Mouse (Mus musculus): Measurements from ENCODE around the gene Pdlim5. TPM values are rescaled to one million over a fixed set of nuclear protein-coding genes. Genes with fewer than 3 reads are reported as not detected.

Pdlim5 gene
- polyA plus RNA-seq, 1 experiment from 2014 or later, result 12.9 TPM

- WGBS, result 58% methylated on average over 5 of the region's 5 CpGs
- H3K27me3 ChIP-seq, result no peaks in the 10 kb centered on the region
- H3K36me3 ChIP-seq (replicated peaks), result no peaks in the 10 kb centered on the region
- no peak for ATAC-seq (ENCODE audit: low FRiP score)
- H3K4me2 ChIP-seq, result no peak overlapping the region
- no peak overlapping the region for H3K4me3 ChIP-seq (replicated peaks)
- no peaks in the 10 kb centered on the region for H3K9me3 ChIP-seq
- no peak overlapping the region for H3K9ac ChIP-seq
- no peak overlapping the region for H3K27ac ChIP-seq
- H3K4me1 ChIP-seq, result no peaks in the 10 kb centered on the region
Observed at GRCm38 (mm10) chr3:142348816-142349631, 46.5 kb downstream of the Pdlim5 start.

GRCm38 (mm10) chr3:142346261-142346660 is 49.2 kb downstream of the Pdlim5 start:
- WGBS, result 86% methylated on average over 6 of the region's 6 CpGs

GRCm38 (mm10) chr3:142345235-142346125 is 50.0 kb downstream of the Pdlim5 start:
- Histone ChIP-seq H3K36me3 (replicated peaks) (no peaks in the 10 kb centered on the region), H3K27ac (no peak overlapping the region), H3K4me2 (no peak overlapping the region), H3K27me3 (no peaks in the 10 kb centered on the region), H3K9ac (no peak overlapping the region), H3K4me1 (no peaks in the 10 kb centered on the region), H3K9me3 (no peaks in the 10 kb centered on the region), H3K4me3 (replicated peaks) (no peak overlapping the region)
- 86% methylated on average over 8 of the region's 8 CpGs for WGBS
- ATAC-seq (ENCODE audit: low FRiP score), result no peak

More at GRCm38 (mm10) chr3:142346261-142346660, 49.2 kb downstream of the Pdlim5 start:
- Histone ChIP-seq H3K4me1 (no peaks in the 10 kb centered on the region), H3K9ac (no peak overlapping the region), H3K36me3 (replicated peaks) (no peaks in the 10 kb centered on the region), H3K4me2 (no peak overlapping the region), H3K4me3 (replicated peaks) (no peak overlapping the region), H3K27me3 (no peaks in the 10 kb centered on the region), H3K9me3 (no peaks in the 10 kb centered on the region), H3K27ac (no peak overlapping the region)
- no peak for ATAC-seq (ENCODE audit: low FRiP score)

- no peaks in the 10 kb centered on the region for H3K4me1 ChIP-seq
- no peak for ATAC-seq (ENCODE audit: low FRiP score)
- H3K9me3 ChIP-seq, result no peaks in the 10 kb centered on the region
- no peak overlapping the region for H3K4me3 ChIP-seq (replicated peaks)
- H3K9ac ChIP-seq, result no peak overlapping the region
- 84% methylated on average over 2 of the region's 2 CpGs for WGBS
- no peaks in the 10 kb centered on the region for H3K27me3 ChIP-seq
- H3K27ac ChIP-seq, result no peak overlapping the region
- no peak overlapping the region for H3K4me2 ChIP-seq
- no peaks in the 10 kb centered on the region for H3K36me3 ChIP-seq (replicated peaks)
Observed at GRCm38 (mm10) chr3:142343786-142344185, 51.7 kb downstream of the Pdlim5 start.

- Histone ChIP-seq H3K27ac (no peak overlapping the region), H3K27me3 (no peaks in the 10 kb centered on the region), H3K4me1 (no peaks in the 10 kb centered on the region), H3K9ac (no peak overlapping the region), H3K9me3 (no peaks in the 10 kb centered on the region), H3K36me3 (replicated peaks) (no peaks in the 10 kb centered on the region), H3K4me2 (no peak overlapping the region), H3K4me3 (replicated peaks) (no peak overlapping the region)
- WGBS, result 39% methylated on average over 2 of the region's 2 CpGs
- no peak for ATAC-seq (ENCODE audit: low FRiP score)
Observed at GRCm38 (mm10) chr3:142340701-142341100, 54.8 kb downstream of the Pdlim5 start.

- 69% methylated on average over 6 of the region's 6 CpGs for WGBS
- Histone ChIP-seq H3K9me3 (no peaks in the 10 kb centered on the region), H3K4me1 (no peaks in the 10 kb centered on the region), H3K9ac (no peak overlapping the region), H3K4me2 (no peak overlapping the region), H3K27me3 (no peaks in the 10 kb centered on the region), H3K27ac (no peak overlapping the region), H3K4me3 (replicated peaks) (no peak overlapping the region), H3K36me3 (replicated peaks) (no peaks in the 10 kb centered on the region)
- ATAC-seq (ENCODE audit: low FRiP score), result no peak
Observed at GRCm38 (mm10) chr3:142339440-142340251, 55.9 kb downstream of the Pdlim5 start.

- H3K4me3 ChIP-seq (replicated peaks), result no peak overlapping the region
- H3K9me3 ChIP-seq, result no peaks in the 10 kb centered on the region
- no peak overlapping the region for H3K4me2 ChIP-seq
- H3K9ac ChIP-seq, result no peak overlapping the region
- WGBS, result 77% methylated on average over 4 of the region's 4 CpGs
- no peaks in the 10 kb centered on the region for H3K36me3 ChIP-seq (replicated peaks)
- H3K27me3 ChIP-seq, result no peaks in the 10 kb centered on the region
- no peak overlapping the region for H3K27ac ChIP-seq
- no peaks in the 10 kb centered on the region for H3K4me1 ChIP-seq
- no peak for ATAC-seq (ENCODE audit: low FRiP score)
Observed at GRCm38 (mm10) chr3:142338058-142338457, 57.4 kb downstream of the Pdlim5 start.

- ATAC-seq (ENCODE audit: low FRiP score), result no peak
- WGBS, result 95% methylated on average over 3 of the region's 3 CpGs
- Histone ChIP-seq H3K36me3 (replicated peaks) (no peaks in the 10 kb centered on the region), H3K27me3 (no peaks in the 10 kb centered on the region), H3K4me3 (replicated peaks) (no peak overlapping the region), H3K4me2 (no peak overlapping the region), H3K9ac (no peak overlapping the region), H3K9me3 (no peaks in the 10 kb centered on the region), H3K27ac (no peak overlapping the region), H3K4me1 (no peaks in the 10 kb centered on the region)
Observed at GRCm38 (mm10) chr3:142334496-142334895, 61.0 kb downstream of the Pdlim5 start.

- Histone ChIP-seq H3K36me3 (replicated peaks) (no peaks in the 10 kb centered on the region), H3K27ac (no peak overlapping the region), H3K4me2 (no peak overlapping the region), H3K4me3 (replicated peaks) (no peak overlapping the region), H3K9ac (no peak overlapping the region), H3K9me3 (no peaks in the 10 kb centered on the region), H3K4me1 (no peaks in the 10 kb centered on the region), H3K27me3 (no peaks in the 10 kb centered on the region)
- ATAC-seq (ENCODE audit: low FRiP score), result no peak
- WGBS, result 94% methylated on average over 1 of the region's 1 CpGs
Observed at GRCm38 (mm10) chr3:142333458-142333857, 62.0 kb downstream of the Pdlim5 start.

- no peak overlapping the region for H3K9ac ChIP-seq
- H3K9me3 ChIP-seq, result no peaks in the 10 kb centered on the region
- 72% methylated on average over 4 of the region's 4 CpGs for WGBS
- ATAC-seq (ENCODE audit: low FRiP score), result no peak
- H3K27ac ChIP-seq, result no peak overlapping the region
- H3K36me3 ChIP-seq (replicated peaks), result no peaks in the 10 kb centered on the region
- H3K27me3 ChIP-seq, result no peaks in the 10 kb centered on the region
- no peak overlapping the region for H3K4me2 ChIP-seq
- H3K4me3 ChIP-seq (replicated peaks), result no peak overlapping the region
- no peaks in the 10 kb centered on the region for H3K4me1 ChIP-seq
Observed at GRCm38 (mm10) chr3:142332716-142333115, 62.8 kb downstream of the Pdlim5 start.

GRCm38 (mm10) chr3:142331872-142332554 is 63.5 kb downstream of the Pdlim5 start:
- H3K4me3 ChIP-seq (replicated peaks), result no peak overlapping the region
- no peak for ATAC-seq (ENCODE audit: low FRiP score)
- WGBS, result 68% methylated on average over 4 of the region's 4 CpGs
- H3K9ac ChIP-seq, result no peak overlapping the region
- H3K27me3 ChIP-seq, result no peaks in the 10 kb centered on the region
- no peak overlapping the region for H3K4me2 ChIP-seq
- no peaks in the 10 kb centered on the region for H3K9me3 ChIP-seq
- no peaks in the 10 kb centered on the region for H3K36me3 ChIP-seq (replicated peaks)
- no peak overlapping the region for H3K27ac ChIP-seq
- no peaks in the 10 kb centered on the region for H3K4me1 ChIP-seq
